Mouse (Mus musculus) urinary bladder, postnatal 14 days (tissue): ENCODE data around the gene Tmigd3.

Source experiments
- DNase-seq: peaks from one replicate; pipeline ENCODE4 v3.0.0; 2021; ENCODE audit warnings: low spot score

Gene Tmigd3

DNA sequence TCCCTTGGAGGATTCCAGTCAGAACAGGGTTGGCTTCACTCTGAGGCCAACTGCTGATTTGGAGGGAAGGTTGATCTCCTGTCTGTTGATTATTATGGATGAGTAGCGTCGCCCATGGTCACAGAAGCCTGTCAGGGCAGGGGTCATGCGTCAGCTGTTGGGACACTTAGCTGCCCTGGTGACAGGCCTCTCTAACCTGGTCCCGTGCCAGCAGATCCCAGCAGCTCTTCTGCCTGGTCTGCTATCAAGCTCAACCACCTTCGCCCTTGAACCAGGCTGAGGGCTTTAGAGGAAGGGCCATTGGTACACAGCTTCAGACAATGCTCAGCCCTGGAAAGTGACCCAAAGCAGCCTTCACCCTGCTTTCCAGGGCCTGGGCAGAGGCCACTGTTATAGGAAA lies 5.3 kb downstream of the Tmigd3 start:
- no peak for DNase-seq

DNA sequence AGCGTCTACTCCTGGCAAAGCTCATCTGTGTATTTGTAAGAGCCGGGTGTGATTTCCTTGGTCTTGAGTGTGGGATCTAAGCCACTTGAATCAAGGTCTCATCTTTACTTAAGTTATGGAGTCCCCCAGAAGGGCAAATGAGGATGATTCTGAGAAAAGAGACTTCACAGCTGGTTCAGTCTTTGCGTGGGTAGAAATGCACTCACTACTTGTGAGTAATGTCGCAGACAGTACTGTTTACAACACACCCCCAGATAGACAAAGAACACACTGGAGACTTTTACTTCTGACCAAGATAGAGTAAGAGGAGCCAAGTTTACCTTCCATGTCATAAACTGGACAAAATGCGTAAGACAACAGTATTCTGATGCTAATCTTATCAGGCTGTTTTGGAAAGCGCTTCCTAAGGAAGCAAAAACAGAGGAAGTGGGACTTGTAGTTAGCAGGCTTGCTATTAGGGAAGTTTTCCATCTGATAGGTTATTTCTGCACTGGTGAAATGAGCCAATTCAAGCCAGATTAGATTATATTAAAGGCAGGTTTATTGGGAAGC lies 6.6 kb downstream of the Tmigd3 start:
- no peak for DNase-seq

DNA sequence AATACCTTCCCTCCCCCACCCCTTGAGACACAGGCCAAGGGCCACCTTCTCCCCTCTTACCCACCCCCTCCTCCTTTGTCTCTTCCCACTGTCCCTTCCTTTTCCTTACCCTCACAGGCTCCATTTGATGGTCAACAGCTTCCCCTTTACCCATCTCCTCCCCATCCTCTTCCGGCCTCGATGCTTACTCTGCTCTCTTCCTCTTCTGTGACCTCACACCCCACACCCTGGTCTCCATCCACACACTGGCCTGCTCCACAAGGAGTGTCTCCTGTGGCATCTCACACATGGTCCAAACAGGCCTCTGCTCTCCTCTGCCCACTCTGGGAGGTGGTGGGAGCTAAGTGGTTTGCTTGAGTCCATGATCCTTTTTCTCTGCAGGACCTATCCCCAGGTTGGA lies 7.2 kb downstream of the Tmigd3 start:
- no peak for DNase-seq

DNA sequence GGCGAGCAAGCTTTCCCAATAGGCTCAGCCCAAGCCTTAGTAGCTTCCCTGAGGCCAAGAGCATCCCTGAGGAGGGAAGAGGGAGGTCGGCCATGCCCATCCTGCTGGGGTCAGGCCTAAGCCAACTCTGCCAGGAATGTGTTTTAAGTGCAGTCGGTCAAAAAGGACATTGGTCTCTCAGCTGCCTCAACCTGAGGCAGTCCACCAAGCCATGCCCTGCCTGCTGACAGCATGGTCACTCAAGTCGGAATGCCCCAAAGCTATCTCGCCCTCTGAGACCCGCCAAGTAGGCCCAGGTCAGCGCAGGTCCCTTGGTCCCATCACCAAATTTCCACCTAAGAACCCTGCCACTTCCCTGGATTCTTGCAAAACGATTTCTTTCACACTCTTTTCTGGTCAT lies 8.0 kb downstream of the Tmigd3 start:
- no peak for DNase-seq

DNA sequence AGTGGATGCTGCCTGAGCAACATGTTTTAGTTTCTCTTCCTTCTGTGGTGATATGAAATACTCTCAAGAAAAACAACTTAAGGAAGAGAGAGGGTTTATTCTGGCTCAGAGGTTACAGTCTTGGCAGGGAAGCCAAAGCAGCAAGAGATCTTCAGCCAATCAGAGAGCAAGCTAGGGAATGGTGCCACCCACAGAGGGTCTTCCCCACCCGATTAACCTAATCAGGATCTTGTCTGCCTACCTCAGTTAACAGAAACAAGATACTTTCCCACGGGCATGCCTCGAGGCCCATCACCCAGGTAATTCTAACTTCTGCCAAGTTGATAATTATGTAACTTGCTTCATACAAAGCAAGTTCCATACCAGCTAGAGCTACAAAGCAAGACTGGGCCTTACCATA lies 9.7 kb downstream of the Tmigd3 start:
- no peak for DNase-seq

DNA sequence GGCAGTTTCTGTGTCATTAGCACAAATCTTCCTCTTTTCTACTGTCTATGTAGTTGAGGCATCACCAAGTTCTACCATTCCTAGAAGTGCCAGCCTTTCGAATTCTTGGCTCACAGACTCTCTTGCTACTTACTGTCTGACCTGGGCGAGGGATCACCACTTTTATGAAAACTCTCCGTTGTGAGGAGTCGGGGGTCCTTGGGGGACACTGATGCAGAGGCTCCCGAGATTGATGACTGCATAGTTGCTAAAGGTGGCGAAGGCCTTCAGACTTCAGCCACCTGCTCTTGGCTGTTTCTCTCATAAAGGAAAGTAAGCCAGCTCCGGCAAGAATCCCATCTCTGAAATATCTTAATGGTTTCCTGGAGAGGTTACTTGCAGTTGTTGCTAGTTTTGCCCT lies 11.4 kb downstream of the Tmigd3 start:
- no peak for DNase-seq

DNA sequence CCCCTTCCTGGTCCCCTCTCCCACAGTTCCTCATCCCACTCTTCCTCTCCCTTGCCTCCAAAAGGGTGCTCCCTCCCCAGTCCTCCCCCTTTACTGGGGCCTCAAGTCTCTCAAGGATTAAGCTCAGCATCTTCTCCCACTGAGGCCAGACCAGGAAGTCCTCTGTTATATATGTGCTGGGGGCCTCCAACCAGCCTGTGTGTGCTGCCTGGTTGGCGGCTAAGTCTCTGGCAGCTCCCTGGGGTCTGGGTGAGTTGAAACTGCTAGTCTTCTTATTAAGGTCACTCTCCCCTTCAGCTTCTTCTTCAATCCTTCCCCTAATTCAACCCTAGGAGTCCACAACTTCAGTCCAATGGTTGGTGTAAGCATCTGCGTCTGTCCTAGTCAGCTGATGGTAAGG lies 12.4 kb downstream of the Tmigd3 start:
- DNase-seq = no peak

DNA sequence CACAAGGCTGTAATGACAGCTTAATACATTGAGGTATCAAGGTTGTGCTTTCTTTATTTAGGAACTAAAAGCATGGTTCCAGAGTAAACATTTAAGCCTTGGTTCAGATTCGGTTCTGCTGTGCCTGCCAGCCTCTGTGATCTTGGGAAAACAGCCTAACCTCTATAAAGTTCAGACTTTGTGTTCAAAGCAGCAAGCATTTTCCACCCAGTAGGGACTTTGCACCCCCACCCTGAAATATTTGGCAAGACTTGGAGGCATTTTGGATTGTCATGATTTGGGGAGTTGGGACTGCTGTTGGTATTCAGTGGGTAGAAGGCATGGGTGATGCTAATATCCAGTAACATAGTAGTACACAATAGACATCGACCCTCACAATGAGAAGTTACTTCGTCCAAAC lies 18.3 kb downstream of the Tmigd3 start:
- no peak for DNase-seq

DNA sequence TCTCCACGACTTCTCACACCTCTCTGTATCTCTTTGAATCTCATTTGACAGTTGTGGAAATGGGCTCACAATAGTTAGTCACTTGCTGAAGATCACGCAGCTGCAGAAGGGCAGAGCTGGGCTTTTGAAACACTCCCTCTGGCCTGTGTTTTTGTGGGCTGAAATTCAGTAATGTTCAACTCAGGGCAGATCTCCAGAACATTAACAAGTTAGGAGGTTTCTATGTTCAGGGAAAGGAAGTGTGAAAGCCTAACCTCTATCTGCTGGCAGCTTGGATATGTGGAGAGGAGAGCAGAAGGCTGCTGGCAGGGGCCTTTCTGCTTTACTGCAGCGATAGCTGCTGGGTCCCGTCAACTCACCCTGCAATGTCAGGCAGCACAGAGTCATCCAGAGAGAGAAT lies 19.5 kb downstream of the Tmigd3 start:
- DNase-seq = no peak

DNA sequence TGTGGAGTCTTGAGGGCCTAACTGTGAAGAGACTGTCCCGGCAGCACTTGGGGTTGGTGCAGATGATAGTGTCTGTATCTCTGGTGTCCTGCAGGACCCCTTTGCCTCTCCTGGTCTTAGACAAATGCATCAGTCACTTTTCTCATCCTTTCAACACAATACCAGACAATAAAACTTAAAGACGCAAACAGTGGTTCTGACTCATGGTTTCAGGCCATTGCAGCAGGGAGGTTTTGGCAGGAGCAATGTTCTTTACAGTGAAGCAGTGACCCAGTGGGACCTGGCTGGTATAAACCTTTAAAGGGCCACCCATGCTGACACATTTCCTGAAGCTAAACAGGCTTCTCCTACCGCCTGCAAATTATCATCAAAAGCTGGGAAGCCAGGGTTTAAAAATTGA lies 20.4 kb downstream of the Tmigd3 start:
- no peak for DNase-seq

DNA sequence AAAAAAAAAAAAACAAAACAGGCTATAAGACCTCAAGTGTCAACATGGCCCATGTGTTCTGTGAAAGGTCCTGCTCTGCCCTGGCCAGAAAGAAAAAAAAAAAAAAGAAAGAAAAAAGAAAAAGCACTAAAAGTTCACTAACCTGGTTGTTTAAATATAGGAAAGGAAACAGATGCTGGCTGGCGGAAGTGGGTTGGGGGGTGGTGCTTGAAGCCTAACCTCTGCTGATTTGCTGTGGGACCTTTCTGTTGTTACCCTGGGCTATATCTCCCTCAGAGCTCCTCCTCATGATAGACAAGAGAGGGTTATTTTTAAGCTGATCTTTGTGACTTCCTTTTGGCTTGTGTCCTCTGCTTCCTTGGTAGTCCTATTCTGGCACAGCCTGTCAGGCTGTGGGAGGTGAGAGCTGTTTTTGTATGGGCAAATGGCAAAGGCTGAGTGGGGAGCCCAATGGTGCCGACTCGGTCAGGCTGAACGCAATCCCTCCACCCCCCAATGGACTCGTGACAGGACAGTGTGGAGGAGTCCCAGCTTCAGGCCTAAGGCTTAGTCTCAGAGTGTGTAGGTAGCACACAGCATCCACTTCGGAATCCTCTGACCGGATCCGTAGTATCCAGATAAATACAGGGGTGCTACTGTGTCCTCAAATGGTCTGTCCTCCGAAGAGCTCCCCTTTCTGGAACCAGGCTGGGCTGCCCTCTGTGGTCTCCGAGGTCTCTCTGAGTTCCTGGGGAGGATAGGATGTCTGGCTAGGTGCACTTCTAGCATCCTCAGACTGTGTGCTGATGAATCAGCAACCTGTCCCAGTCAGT lies 21.3 kb downstream of the Tmigd3 start:
- DNase-seq = no peak

DNA sequence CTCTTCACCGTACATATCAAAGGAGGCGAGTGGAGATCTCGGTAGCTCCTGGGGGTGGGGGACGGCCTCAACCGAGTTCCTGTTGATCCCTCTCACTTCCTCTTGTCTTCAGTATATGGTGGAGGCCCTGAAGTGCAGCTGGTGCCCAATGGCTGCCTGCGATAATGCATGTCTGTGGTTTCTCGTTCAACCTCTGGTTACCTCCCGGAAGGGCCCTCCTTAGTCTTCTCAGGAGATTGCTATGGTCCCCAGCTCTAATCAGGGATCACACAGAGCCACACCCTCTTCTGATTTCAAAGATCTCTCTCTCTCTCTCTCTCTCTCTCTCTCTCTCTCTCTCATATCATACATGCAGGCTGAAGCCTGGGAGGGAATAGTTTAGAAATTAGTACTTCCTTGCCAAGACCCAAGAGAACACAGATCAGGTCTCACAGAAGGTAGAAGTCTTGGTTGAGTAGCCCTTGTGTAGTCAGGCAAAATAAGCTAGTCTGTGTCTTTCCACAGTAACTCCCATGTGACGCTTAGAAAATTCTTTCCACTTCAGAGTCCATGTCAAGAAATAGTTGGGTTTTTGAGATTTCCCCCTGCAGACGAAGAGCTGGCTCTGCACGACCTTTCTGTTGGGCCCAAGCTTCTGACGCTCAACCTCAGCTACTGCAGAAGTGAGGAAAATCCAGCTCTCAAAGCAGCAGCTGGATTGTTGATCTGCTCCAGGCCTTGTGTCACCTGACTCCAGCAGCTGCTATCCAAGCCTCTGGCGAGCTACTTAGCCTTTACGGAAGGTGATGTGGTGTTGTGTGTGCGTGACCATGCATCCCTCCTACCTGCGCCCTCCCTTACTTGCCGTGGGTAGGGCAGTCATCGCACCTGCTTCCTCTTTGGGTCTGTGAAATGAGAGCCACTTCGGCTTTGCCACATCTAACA lies 22.1 kb downstream of the Tmigd3 start:
- no peak for DNase-seq

DNA sequence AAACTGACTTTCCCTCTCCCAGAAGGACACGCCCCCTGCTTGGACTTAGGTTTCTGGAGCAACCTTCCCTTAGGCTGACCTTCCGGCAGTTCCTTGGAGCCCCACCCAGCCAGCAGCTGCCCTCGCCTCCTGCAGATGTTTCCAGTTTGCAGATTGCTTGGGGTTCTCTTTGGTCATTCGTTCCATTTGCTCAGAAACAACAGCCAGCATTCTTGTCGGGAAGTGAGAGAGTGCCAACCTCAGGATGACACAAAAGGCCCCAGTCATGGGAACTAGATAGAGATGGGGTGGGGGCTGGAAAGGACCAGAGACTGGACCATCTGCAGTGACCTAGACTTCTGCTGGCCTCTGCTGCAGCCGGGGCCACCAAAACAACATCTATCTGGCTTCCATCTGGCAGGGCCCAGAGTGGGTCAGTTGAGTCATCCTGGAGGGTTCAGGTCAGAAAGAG lies 23.3 kb downstream of the Tmigd3 start:
- peak; percentile 46 for DNase-seq

DNA sequence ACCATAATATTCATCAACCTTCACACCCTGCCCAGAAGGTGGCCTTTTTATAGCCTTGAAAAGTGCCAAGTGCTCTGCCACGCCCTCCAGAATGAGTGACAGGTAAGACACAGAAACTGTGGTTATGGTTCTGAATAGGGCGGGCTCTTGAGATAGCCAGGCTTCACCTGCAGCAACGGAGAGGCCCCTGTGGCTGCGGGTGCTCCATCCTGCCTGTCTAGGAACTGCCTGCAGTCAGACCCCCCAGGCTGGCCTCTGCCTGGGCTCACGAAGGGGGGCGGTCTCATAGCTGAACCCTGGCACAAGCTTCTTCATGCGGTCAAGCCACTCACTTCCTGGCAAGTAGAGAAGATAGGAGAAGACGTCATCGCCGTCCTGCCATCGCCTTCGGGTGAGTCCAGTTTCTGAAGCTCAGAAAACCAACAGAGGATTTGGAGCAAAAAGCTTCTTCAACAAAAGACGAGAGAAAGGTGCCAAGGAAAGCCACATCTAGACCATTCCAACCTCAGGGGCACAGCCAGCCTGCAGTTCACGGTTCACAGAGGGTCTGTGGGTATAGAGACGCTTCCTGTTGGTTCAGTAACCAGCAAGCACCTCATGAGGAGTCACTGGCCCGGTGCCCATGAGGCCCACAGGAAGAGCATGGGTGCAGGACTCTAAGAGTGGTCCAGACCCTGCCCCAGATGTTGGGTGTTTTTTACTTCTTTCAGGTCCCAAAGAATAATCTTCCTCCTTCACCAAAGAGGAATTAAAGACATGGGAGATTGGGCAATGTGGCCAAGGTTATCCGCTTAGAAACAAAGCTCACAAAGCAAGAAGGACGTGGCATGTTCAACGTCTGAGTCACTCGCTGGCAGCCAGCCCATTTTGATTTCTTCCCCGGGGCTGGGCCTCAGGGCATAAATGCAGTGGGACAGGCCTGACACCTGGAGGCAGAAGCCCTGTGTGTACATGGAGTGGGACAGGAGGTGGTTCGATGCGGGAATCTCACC lies 24.2 kb downstream of the Tmigd3 start:
- DNase-seq = peak; percentile 97

DNA sequence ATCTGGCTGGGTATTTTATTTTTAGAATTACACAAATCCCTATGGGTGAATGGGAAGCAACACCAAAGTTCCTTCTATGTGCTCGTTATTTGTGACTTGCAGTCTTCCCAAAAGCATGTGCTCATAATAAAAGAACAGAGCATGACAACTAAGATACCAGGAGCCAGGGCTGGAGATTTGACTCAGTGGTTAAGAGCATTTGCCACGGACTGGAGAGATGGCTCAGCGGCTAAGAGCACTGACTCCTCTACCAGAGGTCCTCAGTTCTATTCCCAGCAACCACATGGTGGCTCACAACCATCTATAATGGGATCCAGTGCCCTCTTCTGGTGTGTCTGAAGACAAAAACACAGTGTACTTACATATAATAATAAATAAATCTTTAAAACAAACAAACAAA lies 26.1 kb downstream of the Tmigd3 start:
- no peak for DNase-seq

DNA sequence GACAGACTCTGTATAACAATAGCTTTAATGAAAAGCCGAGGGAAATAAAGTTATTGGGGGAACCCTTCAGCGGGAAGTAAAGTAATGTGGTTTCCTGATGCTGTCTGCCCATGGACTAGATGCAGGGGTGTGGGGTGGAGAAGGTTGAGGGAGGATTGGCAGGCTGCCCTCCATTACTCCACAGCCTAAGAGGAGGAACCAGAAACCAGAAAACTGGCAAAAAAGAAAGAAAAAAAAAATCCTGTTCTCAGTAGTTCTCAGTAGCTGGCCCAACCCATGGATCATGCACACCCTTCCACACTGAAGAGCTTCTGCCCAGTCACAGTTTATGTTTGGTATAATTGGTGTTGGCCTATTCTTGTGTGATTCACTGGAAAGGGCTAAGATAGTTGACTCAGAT lies 27.6 kb downstream of the Tmigd3 start:
- peak; percentile 51 for DNase-seq

DNA sequence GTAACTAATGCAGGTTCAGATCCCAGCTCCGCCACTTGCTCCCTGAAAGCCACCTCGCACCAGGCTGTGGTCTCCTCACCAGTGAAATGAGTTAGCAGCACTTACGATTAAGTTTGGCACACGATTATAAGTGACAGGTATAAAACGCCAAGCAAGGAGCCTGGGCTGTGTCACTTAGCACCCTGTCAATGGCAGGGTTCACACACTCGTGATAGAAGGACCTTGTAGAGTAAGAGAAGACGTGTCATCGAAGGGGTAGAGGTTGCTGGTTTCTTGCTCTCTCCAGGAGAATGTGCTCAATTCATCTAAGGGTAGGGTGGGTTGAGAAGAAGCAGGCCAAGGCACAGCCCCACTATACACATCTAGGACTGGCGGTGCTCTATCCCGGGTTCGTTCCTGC lies 28.2 kb downstream of the Tmigd3 start:
- no peak for DNase-seq

DNA sequence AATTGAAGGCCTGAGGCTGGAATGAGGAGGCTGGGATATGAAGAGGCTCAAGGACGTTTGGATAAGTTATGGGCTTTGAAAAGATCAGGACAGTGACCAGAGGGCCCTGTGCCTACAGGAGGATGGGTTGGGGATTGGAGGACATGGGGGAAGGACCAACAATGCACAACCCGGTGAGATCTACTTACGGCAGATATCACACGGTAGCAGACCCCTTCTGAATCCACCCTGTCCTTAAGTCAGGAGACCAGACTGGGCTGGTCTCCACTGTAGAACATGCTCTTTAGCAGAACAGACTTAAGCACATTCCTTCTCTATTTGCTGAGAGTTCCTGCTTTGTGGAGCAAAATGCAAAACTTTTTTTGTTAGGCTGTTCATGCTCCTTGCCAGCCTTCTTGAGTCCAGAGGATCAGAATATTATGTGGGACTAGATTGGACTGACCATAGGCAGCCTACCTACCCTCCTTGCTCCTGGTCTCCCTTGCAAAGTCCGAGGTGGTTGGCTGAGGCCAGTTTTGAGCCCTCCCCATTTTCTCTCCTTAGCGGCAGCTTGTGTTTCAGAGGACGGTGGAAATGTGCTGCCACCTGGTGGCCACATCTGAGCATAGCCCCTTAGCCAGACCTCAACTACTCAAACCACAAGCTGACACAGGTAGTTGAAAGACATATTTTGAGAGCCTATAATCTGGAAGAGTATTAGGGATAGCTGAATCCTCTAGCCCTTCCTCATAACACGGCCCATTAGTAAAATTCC lies 28.9 kb downstream of the Tmigd3 start:
- peak; percentile 80 for DNase-seq

DNA sequence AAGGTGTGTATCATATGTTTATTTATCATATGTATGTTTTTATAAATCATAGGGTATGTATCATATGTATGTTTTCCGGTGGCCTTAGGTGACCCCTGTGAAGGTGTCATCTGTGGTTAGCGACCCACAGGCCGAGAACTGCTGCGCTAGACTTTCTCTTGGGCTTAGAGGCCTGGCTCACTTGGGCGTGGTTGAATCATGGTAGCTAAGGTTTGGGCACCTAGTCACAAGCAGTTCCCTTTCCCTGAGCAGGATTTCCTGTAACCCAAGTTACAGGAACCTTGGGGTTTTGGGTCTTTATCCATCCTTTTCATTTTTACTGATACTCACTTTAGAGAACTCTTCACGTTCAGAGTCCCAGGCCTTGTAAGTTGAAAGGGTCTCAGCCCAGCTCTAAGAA lies 29.6 kb downstream of the Tmigd3 start:
- DNase-seq = no peak

DNA sequence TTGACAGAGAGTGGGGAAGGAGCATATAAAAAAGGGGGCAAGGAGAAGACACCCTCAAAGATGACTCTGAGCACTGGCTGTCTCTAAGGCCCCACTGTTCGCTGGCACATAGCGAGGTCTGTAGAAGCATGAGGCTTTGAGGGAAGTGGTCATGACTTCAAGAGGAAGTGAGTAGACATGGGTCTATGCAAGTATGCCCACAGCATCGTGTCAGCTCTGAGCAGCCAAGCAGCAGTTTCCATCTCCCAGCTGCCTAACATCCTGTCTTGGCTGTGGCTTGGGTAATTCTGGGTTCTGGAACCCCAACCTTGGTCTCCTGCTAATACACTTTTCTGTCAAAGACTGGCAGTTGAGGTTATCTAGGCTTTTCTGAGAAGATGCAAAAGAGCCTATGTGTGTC lies 30.0 kb downstream of the Tmigd3 start:
- DNase-seq = no peak

DNA sequence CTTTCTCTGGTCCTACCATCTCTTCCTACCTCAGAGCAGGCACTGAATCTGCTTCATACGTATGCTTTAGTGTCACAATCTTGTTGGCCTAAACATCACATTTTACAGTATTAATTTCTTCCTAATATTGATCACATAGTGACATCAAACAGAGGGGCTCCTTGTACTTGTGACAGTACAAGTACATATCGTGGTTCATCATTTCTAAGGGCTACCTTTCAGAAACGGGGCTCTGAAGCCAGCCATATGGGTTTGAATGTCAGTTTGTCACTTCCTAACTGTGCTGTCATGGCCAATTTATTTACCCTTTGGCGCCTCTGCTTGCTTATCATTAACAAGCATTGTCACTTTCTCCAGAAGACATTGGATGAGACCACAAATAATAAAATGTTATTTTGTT lies 30.8 kb downstream of the Tmigd3 start:
- DNase-seq = no peak
